ENCODE assay signal across 16 mouse cellular contexts in the genomic region with DNA sequence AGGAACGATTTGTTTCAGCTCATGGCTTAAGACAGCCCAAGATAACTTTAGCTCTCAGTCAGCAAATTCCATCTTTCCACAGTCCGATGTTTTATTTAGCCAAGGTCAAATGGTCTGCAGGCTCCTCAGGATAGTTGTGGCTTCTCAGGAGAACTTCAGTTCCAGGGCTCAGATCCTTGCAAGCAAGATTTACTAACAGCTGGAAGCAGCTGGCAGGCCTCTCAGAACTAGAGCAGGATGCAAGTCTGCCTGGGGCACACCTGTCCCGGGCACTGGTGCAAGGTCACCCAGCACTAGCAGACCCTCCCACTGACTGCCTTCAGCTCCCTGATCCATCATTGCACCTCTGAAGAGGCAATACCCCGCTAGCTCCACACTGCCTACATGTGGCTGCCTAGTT.
DNase-seq lines count a peak whose midpoint lies in the region; ATAC-seq and TF ChIP-seq lines count a peak whose summit lies in the region.
"Had no signal": no experiment of that assay in that cellular context is flagged by ENCODE, and none has a peak within 500 bp of the region (broad histone marks: within the 10 kb centered on the region; RNA-seq: fewer than 3 reads in every experiment).

No protein-coding gene starts in this region.

- no peaks in the 10 kb centered on the region for H3K79me2 ChIP-seq in heart, adult 2 months (replicated peaks; ENCODE audit: control insufficient read depth, insufficient read depth, low read length)

- peaks cover 7% of the 10 kb centered on the region for H3K4me1 ChIP-seq in heart, adult 2 months (ENCODE audit: control insufficient read depth, insufficient read depth, low read length)
- peaks cover 69% of the 10 kb centered on the region for H3K4me1 ChIP-seq in midbrain, embryonic 10.5 days
- H3K4me1 ChIP-seq in midbrain, embryonic 16.5 days (ENCODE audit: control insufficient read depth, insufficient read depth, low read length) = peaks cover 28% of the 10 kb centered on the region
- H3K4me1 ChIP-seq in kidney, postnatal 0 days (replicated peaks; ENCODE audit: insufficient read depth, low read length) = peaks cover 9% of the 10 kb centered on the region; the same call in 1 of the 2 replicates
- H3K4me1 ChIP-seq: liver, embryonic 13.5 days had no signal

- H3K9me3 ChIP-seq in midbrain, embryonic 10.5 days (replicated peaks) = no peaks in the 10 kb centered on the region
- H3K9me3 ChIP-seq in midbrain, embryonic 16.5 days (replicated peaks; ENCODE audit: control insufficient read depth, low read length, poor library complexity, severe bottlenecking) = no peaks in the 10 kb centered on the region
- H3K9me3 ChIP-seq in kidney, postnatal 0 days (replicated peaks; ENCODE audit: low read length) = no peaks in the 10 kb centered on the region
- H3K9me3 ChIP-seq: liver, embryonic 13.5 days; neural tube, embryonic 13.5 days had no signal

- TF ChIP-seq CTCF in heart, adult 2 months (IDR thresholded peaks at IDR 0.05) = 0 out of 2 replicates have a peak, but pooled peaks have one; percentile 26
- peak; percentile 41 for TF ChIP-seq CTCF in kidney, postnatal 0 days (IDR thresholded peaks at IDR 0.05; ENCODE audit: low read depth)

- intact Hi-C loops in heart, adult 2 months (cut with DNase I) = no loop called here

- no peak for ATAC-seq in midbrain, embryonic 16.5 days
- ATAC-seq in kidney, postnatal 0 days (replicated peaks; ENCODE audit: low FRiP score, low read depth) = no peak

- H3K4me3 ChIP-seq in heart, adult 2 months = no peak overlapping the region
- no peak overlapping the region for H3K4me3 ChIP-seq in midbrain, embryonic 10.5 days
- no peak overlapping the region for H3K4me3 ChIP-seq in midbrain, embryonic 16.5 days (ENCODE audit: low read depth, low read length)
- H3K4me3 ChIP-seq in kidney, postnatal 0 days (replicated peaks; ENCODE audit: low read depth, low read length) = no peak overlapping the region
- H3K4me3 ChIP-seq: liver, embryonic 13.5 days; neural tube, embryonic 13.5 days had no signal

- 44% methylated on average over 4 of the region's 4 CpGs for WGBS in heart, adult 2 months
- WGBS in midbrain, embryonic 10.5 days = 86% methylated on average over 4 of the region's 4 CpGs
- 86% methylated on average over 4 of the region's 4 CpGs for WGBS in midbrain, embryonic 16.5 days
- 28% methylated on average over 4 of the region's 4 CpGs for WGBS in kidney, postnatal 0 days

- no peak for TF ChIP-seq EP300 in heart, adult 2 months (IDR thresholded peaks at IDR 0.05; ENCODE audit: insufficient read depth, low read depth, low read length)

- no peak for DNase-seq in heart, adult 2 months
- no peak for DNase-seq in heart, postnatal 4 days
- no peak for DNase-seq in midbrain, embryonic 10.5 days (ENCODE audit: low spot score)
- DNase-seq in kidney, postnatal 0 days (ENCODE audit: low spot score) = peak; percentile 72
- DNase-seq in testis, postnatal 10 days (ENCODE audit: low spot score) = peak; percentile 57
- no peak for DNase-seq in frontal cortex, postnatal 36 days (ENCODE audit: low spot score in 2 of 2)
- no peak for DNase-seq in spleen, postnatal 10 days (ENCODE audit: low spot score in 2 of 2)
- DNase-seq: adrenal gland, postnatal 10 days; B cell, adult 2 months; cerebellum, adult 2 months; gastrocnemius, postnatal 10 days; liver, embryonic 13.5 days; thymus, postnatal 36 days had no signal

- H3K36me3 ChIP-seq in heart, adult 2 months (ENCODE audit: control insufficient read depth, insufficient read depth, low read length) = no peaks in the 10 kb centered on the region
- H3K36me3 ChIP-seq in midbrain, embryonic 10.5 days = no peaks in the 10 kb centered on the region
- H3K36me3 ChIP-seq in midbrain, embryonic 16.5 days (ENCODE audit: control insufficient read depth, insufficient read depth, low read length) = no peaks in the 10 kb centered on the region
- H3K36me3 ChIP-seq in kidney, postnatal 0 days (ENCODE audit: insufficient read depth, low read length) = no peaks in the 10 kb centered on the region
- H3K36me3 ChIP-seq: liver, embryonic 13.5 days; neural tube, embryonic 13.5 days had no signal

- no peak overlapping the region for H3K27ac ChIP-seq in heart, adult 2 months
- H3K27ac ChIP-seq in midbrain, embryonic 10.5 days (replicated peaks) = peak overlapping the region; percentile 34; the same call in 1 of the 2 replicates
- no peak overlapping the region for H3K27ac ChIP-seq in midbrain, embryonic 16.5 days (ENCODE audit: low read length)
- H3K27ac ChIP-seq in kidney, postnatal 0 days = no peak overlapping the region
- H3K27ac ChIP-seq: hindbrain, embryonic 14.5 days; liver, embryonic 13.5 days; neural tube, embryonic 13.5 days had no signal

- TF ChIP-seq POLR2A in heart, adult 2 months (IDR thresholded peaks at IDR 0.05; ENCODE audit: insufficient read depth, low read depth, low read length) = no peak

- H3K4me2 ChIP-seq in midbrain, embryonic 16.5 days (ENCODE audit: low read length) = no peak overlapping the region
- H3K4me2 ChIP-seq in kidney, postnatal 0 days (ENCODE audit: low read length) = no peak overlapping the region
- H3K4me2 ChIP-seq: hindbrain, embryonic 14.5 days; liver, embryonic 13.5 days; neural tube, embryonic 13.5 days had no signal

- H3K9ac ChIP-seq in heart, adult 2 months (ENCODE audit: low read depth, low read length) = no peak overlapping the region
- H3K9ac ChIP-seq in midbrain, embryonic 16.5 days (ENCODE audit: low read depth, low read length) = no peak overlapping the region
- H3K9ac ChIP-seq in kidney, postnatal 0 days (ENCODE audit: low read depth, low read length) = no peak overlapping the region
- H3K9ac ChIP-seq: hindbrain, embryonic 14.5 days; liver, embryonic 13.5 days; neural tube, embryonic 13.5 days had no signal

- H3K27me3 ChIP-seq in heart, adult 2 months (ENCODE audit: control insufficient read depth, insufficient read depth, low read length) = no peaks in the 10 kb centered on the region
- H3K27me3 ChIP-seq in midbrain, embryonic 10.5 days (ENCODE audit: low read depth, poor library complexity, severe bottlenecking) = no peaks in the 10 kb centered on the region
- H3K27me3 ChIP-seq in midbrain, embryonic 16.5 days (ENCODE audit: control insufficient read depth, insufficient read depth, low read depth, low read length) = no peaks in the 10 kb centered on the region
- H3K27me3 ChIP-seq in kidney, postnatal 0 days (ENCODE audit: insufficient read depth, low read length) = no peaks in the 10 kb centered on the region
- H3K27me3 ChIP-seq: liver, embryonic 13.5 days; neural tube, embryonic 13.5 days had no signal

Comparison
In these comparisons a context has a peak if more than half of its experiments do, and no peak if none do; other contexts are left out.
1. DNase-seq: peak in kidney, postnatal 0 days (single experiment) and testis, postnatal 10 days (single experiment); none in heart, adult 2 months (0 of 2), heart, postnatal 4 days (single experiment), midbrain, embryonic 10.5 days (single experiment), frontal cortex, postnatal 36 days (0 of 2) and spleen, postnatal 10 days (0 of 2).